Mouse (Mus musculus): ENCODE measurements around the gene Fam89b. TPM values are rescaled to one million over a fixed set of nuclear protein-coding genes. Genes with fewer than 3 reads are reported as not detected.

Gene Fam89b
- total RNA-seq (2021): 10 to 100 TPM; 24.4 to 30.9 TPM
- long read RNA-seq, experiment 1, transcript Fam89b-201 (2 exons, 1,197 nt): major isoform, 31 of 37 reads
- long read RNA-seq, experiment 1, partial matches to known transcripts: 0 of 37 reads
- long read RNA-seq, experiment 1, other reads (novel, unspliced or antisense): 0 of 37 reads
- long read RNA-seq, experiment 2, transcript Fam89b-201 (2 exons, 1,197 nt): major isoform, 21 of 22 reads
- long read RNA-seq, experiment 2, partial matches to known transcripts: 0 of 22 reads
- long read RNA-seq, experiment 2, other reads (novel, unspliced or antisense): 0 of 22 reads

DNA sequence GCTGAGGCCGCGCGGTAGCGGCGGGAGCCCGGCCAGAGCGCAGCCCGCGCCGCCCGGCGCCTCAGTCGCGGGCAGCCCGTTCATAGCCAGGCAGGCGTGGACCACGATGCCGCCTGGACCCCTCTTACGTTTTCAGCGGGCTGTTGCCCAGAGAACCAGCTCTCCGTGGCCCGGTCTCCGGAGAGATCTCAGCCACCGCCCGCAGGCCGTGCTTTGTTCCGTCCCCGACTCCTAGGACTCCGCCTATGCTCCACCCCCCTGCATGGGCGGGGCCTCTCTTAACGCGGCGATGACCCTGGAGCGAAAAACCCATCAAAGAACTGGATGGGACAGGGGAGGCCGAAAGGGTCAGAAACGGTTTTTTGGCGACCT, at the start of gene Fam89b:
TSS of gene Fam89b (minus strand) at position 210 of the 372 bp plus-strand sequence.
- DNase-seq (ENCODE audit: low spot score in 2 of 2): peak; percentile 83 to 86

DNA sequence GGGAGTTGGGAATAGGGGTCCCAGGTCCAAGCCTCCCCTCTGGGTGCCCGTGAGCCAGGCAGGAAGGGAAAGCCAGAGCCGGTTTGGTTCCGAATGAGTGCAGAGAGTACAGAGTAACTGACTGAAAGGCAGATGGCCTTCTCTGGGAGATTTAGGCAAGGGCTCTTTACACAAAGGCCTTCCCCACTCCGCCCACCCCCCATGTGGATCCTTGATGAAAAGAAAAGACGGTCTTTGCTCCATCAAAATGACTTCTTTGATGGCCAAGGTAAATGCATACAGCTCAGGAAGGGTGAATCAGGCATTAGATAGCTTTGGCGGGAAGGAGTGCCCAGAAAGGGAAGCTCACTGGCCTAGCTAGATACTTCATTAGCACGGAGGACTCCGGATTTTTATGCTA, 48.9 kb upstream of the Fam89b start:
- DNase-seq (ENCODE audit: low spot score in 2 of 2): no peak

DNA sequence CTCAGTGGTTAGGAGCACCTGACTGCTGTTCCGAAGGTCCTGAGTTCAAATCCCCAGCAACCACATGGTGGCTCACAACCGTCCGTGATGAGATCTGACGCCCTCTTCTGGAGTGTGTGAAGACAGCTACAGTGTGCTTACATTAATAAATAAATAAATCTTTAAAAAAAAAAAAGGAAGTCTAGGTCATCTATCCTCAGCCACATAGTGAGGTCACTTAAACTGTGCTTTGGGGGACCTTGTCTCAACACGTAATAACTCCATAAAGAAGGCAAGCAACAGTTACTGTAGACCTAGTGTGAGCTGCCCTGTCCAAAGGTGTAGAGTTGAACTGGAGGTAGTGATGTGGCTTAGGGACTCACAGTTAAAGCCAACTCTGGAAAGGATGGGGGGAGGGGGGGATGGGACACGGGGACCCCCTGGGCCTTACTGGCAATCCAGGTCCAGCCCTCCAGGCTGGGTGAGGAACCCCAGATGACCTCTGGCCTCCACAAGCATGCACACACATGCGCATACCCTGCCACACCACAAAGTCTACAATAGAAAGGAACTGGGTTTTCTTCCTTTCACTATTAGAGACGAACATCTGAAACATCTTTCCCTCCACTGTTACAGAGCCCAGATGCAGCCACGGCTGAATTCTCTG, 48.1 kb upstream of the Fam89b start:
- DNase-seq (ENCODE audit: low spot score in 2 of 2): no peak

DNA sequence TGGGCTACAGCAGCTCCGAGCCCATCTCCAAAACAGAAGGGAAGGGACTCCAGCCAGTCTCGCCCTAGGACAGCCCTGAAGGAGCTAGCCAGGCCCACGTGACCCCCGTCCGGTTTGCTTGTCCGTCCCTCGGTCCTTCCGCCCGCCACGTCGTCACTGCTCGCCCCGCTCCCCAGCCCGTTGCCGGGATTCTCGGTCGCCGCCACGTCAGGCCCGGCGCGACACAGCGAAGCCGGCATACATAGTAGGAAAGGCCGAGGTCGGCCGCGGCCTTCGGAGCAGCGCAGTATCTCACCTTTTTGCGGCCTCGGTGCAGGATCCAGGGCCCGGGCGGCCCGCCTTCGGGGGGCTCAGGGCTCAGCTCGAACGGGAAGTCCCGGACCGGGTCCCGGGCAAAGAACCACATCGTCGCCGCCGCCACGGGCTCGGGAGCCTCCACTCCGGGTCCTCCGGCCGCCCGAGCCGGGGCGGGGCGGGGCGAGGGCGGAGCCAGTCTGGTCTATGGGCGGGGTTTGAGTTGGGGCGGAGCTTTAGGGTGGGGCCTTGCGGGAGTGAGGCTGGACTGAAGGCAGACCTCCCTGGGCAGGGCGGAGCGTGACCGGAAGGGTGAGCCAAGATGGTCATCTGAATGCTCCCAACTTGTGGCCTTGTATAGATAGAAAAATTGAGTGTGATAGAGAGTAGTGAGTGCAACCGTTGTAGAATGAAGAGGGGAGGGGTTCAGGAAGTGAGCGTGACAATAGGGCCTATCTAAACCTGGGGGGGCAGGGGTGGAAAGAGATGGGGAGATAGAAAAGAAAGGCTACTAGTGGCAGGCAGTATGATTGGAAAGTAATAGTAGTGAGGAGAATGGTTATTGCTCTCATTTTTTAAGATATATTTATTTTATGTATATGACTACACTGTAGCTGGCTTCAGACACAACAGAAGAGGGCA, 41.7 kb upstream of the Fam89b start, which contains the start of gene Scyl1:
TSS of gene Scyl1 (minus strand) at position 495 of the 936 bp plus-strand sequence.
- peak; percentile 86 to 92 for DNase-seq (ENCODE audit: low spot score in 2 of 2)

DNA sequence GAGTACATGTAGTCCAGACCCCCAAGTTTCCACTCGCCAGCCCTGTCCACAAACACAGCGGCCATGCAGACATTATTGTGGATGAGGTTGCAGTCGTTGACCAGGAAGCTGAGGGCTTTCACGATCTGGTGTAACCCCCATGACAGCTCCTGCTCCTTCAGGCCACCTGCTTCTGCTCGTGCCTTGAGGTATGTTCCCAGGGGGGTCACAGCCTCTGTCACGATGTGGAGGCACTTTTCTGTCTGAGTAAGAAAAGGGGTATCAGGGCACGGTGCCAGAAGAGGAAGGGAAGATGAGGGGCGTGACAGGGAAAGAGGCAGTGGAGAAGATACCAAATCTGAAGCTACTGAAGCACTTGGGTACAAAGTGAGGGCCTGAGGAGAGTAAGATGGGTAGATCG, 40.9 kb upstream of the Fam89b start:
- DNase-seq (ENCODE audit: low spot score in 2 of 2): no peak

DNA sequence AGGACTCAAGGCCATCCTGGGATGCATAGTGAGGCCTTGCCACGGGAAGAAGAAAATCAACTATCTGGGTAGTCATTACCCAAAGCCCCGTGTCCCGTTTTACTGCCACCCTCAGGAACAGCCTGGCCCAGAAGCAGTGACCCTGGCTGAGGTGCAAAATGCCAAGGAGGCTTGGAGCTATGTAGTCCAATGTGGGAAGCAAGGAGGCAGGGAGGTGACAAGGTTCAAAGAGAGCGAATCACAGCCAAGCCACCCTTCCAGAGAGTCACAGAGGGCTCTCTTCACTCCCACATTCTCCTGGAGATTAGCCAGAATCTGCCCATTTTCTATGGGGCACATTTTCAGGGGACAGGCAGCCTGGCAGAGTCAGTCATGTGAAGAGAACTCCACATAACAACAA, 37.8 kb upstream of the Fam89b start:
- DNase-seq (ENCODE audit: low spot score in 2 of 2): no peak

DNA sequence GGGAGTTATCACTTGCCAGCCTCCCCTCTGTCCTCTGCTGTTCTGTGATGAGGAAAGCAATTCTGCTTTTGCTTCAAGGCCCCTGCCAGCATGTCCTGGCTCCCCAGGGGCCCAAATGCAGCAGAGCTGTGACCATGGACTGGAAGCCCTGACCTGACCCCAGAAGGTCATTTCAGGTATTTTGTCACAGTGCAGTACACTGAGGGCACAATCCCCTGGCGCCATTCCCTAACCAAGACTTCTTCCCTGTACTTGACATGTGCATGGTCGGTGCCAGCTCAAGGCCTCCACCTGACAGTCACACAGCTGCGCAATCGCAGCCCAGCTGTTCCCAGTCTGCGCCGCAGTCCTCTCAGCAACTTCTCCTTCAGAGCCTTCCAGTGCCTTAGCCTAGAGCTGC, 33.7 kb upstream of the Fam89b start:
- no peak for DNase-seq (ENCODE audit: low spot score in 2 of 2)

DNA sequence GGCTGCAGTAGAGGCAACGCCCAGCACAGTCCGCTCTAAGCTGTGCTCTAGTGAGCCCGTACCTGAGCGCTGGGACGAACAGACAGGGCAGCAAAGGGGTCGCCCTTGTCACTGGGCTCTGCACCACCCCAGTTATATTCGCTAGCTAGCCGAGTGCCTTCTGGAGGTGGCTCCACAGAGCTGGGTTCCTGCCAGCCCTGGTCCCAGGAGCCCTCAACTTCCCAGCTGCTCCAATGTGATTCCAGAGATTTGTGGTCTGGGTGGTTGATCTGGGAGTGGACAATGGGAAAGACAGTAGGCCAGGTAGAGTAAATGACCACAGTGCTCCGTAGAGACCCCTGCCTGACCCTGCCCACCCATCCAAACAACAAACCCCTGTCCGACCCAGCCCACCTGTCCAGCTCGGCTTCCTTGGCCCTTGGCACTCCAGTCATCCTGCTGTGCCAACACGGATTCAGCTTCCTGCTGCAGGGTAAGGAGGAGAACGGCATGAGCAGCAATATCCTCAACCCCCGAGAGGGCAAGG, 29.5 kb upstream of the Fam89b start:
- DNase-seq (ENCODE audit: low spot score in 2 of 2): no peak

DNA sequence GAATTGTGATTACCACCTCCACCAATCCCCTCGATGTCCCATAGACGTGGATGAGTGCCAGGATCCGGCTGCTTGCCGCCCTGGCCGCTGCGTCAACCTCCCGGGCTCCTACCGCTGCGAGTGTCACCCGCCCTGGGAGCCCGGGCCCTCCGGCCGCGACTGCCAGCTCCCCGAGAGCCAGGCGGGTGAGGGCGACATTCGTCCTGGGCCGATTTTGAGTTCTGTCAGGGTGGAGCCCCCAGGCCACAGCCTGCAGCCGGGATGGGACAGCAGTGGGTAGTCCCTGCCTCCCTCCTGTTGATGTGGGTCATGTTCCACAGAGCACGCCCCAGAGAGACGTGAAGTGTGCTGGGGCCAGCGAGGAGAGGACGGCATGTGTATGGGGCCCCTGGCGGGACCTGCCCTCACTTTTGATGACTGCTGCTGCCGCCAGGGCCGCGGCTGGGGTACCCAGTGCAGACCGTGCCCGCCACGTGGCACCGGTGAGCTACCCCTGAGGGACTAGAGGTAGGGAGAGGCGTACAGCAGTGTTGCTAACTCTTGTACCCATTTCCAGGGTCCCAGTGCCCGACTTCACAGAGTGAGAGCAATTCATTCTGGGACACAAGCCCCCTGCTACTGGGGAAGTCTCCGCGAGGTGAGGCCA, 27.7 kb upstream of the Fam89b start:
- no peak for DNase-seq (ENCODE audit: low spot score in 2 of 2)

DNA sequence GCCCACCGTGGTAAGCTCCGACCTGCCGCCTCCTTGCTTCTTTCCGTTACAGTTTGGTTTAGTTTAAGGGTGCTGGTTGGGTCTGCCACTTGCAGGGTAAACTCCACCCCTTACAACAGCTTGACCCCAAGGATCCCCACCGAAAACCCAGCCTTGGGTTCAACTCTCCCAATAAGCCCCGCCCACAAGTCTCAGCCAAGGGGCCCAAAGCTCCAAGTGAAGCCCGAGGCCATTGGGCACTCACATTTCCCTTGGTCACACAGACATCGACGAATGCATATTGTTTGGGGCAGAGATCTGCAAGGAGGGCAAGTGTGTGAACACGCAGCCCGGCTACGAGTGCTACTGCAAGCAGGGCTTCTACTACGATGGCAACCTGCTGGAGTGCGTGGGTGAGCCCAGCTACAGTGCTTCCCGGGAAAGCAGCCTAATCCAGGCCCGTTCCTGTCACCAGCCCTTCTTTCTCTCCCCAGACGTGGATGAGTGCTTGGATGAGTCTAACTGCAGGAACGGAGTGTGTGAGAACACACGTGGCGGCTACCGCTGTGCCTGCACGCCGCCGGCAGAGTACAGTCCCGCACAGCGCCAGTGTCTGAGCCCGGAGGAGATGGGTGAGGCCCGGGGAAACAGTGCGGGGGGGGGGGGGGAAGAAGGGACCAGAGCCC, 27.0 kb upstream of the Fam89b start:
- DNase-seq (ENCODE audit: low spot score in 2 of 2): peak; percentile 68 to 86

DNA sequence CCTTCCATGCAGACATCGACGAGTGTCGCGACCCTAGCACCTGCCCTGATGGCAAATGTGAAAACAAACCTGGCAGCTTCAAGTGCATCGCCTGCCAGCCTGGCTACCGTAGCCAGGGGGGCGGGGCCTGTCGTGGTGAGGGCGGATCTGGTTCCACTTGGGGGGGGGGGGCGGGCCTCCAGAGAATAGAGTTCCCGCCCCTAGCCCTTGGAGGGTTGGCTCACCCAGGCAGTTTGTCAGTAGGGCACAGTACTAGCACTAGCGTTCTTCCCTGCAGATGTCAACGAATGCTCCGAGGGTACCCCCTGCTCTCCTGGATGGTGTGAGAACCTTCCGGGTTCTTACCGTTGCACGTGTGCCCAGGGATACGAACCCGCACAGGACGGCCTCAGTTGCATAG, 22.3 kb upstream of the Fam89b start:
- DNase-seq (ENCODE audit: low spot score in 2 of 2): no peak

DNA sequence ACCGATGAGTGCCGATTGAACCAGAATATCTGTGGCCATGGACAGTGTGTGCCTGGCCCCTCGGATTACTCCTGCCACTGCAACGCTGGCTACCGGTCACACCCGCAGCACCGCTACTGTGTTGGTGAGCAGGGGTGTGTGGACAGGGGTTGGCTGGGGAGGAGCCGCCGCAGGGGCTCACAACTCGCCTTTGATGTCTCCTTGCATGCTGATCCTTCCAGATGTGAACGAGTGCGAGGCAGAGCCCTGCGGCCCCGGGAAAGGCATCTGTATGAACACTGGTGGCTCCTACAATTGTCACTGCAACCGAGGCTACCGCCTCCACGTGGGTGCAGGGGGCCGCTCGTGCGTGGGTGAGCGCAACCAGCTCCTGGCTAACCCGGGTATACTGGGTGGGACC, 21.5 kb upstream of the Fam89b start:
- DNase-seq (ENCODE audit: low spot score in 2 of 2): no peak

DNA sequence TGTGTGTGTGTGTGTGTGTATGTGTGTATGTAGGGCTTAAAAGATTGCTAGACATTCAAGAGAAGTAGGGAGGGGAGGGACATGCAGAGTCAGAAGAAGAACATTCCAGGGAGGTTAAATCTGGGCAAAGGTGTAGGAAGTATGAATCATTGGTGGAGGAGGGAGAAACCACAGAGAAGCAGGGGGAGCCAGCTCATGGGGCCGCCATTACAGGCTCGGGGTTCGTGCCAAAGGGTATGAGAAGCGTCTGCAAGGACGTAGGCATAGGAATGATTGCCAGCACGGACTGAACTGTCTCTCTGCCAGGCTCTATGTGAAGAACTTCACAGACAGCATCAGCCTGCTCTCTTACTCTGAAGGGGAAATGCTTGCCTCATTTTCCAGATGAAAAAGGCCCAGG, 20.0 kb upstream of the Fam89b start:
- DNase-seq (ENCODE audit: low spot score in 2 of 2): no peak

DNA sequence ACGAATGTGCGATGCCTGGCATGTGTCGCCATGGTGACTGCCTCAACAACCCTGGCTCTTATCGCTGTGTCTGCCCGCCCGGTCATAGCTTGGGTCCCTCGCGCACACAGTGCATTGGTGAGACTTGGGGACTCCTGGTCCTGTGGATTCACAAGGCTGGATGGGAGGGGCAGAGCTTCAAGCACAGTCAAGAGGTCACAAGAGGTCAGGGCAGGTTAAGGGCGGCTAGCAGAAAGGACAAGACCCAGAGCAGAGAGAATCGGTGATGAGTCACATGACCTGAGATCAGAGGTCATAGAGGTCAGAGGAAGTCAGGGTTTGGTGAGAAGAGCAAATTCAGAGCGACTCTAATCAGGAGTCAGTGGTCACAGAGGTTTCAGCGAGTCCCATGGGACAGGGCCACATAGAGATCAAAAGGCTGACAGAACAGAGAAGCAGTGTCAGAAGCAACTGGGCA, 17.5 kb upstream of the Fam89b start:
- DNase-seq (ENCODE audit: low spot score in 2 of 2): no peak

DNA sequence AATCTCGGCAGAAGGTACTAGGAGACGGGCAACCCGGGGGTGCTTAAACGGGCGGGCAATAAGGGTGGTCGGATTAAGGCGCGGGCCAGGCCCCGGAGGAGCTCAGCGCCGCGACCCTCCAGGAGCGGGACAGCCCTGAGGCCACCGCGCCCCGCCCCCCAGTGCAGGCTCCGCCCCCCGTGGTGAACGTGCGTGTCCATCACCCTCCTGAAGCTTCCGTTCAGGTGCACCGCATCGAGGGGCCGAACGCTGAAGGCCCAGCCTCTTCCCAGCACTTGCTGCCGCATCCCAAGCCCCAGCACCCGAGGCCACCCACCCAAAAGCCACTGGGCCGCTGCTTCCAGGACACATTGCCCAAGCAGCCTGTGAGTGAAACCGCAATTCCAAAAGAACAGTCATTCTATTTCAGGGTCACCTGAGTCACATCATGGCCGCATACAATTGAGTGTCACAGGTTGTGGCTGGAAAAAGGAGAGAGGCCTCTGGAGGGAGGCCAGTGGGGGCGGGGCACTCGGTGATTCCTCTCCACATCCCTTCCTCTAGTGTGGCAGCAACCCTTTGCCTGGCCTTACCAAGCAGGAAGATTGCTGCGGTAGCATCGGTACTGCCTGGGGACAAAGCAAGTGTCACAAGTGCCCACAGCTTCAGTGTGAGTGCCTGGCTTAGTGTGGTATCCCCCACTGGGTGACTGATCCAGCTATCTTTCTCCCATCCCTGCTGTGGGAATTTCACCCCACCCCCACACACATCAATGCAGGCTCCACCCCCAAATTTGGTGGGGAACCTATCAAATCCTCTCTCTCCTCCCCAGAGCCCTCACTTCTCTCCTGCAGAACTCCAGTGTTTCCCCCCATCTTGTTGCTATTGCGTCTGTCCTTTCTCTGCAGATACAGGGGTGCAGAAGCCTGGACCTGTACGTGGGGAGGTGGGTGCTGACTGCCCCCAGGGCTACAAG, 16.6 kb upstream of the Fam89b start:
- DNase-seq (ENCODE audit: low spot score in 2 of 2): no peak

DNA sequence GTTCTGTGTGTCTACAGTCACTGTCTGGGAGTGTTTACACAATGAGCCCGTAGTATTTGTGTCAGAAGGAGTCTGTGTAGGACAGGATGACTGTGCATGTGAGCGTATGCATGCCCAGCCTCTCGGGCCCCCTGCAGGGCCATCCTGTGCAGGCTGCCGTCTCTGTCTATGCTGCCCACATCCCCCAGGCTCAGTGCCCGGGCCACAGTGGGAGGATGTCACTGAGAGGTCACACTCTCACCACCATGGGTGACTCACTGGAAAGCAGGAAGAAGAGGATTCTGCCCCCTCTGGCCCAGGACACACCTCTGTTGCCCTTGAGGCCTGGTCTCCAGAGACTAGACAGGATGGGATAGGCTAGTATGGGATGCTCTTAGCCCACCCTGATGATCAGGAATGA, 14.1 kb upstream of the Fam89b start:
- no peak for DNase-seq (ENCODE audit: low spot score in 2 of 2)

DNA sequence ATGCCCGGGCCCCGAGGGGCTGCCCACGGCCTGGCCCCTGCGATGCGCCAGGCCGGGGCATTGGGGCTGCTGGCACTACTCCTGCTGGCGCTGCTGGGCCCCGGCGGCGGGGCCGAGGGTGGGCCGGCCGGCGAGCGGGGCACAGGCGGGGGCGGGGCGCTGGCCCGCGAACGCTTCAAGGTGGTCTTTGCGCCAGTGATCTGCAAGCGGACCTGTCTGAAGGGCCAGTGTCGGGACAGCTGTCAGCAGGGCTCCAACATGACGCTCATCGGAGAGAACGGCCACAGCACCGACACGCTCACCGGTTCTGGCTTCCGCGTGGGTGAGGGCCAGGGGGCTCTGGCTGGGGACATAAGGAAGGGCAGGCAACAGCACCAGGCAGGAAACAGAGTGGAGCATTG, 12.8 kb upstream of the Fam89b start:
- no peak for DNase-seq (ENCODE audit: low spot score in 2 of 2)

DNA sequence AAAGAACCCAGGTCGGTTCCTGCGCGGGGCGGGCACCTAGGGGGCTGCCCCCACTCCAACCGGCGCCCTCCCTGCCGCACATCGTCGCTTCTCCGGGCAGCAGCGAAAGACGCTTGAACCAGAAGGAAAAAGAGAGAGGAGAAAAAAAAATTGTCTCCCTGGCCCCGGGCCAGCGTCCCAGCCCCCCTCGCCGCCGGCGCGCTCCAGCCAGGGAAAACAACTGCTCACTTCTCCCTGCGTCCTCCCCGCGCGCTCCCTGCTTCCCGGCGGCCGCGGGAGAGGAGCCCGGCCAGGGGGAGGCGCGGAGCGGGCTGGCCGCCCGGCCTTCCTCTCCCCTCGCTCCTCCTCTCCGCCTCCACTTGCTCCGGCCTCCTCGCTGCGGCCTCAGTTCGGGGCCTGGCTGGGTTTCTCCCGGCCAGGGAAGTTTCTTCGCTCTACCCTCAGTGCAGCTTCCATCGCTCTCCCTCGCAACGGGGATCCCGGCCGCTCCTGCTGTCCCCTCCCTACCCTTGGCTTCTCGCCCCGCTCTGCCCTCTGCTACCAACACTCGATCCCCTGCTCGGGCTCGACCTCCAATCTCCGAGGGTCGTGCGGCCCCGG, 12.3 kb upstream of the Fam89b start:
- DNase-seq (ENCODE audit: low spot score in 2 of 2): peak; percentile 57 to 77

All from left cerebral cortex, adult 18-20 months (tissue).